Mouse (Mus musculus) stomach, postnatal 0 days (tissue): ENCODE results near the gene Cda.

Source experiments
- CTCF ChIP-seq: IDR thresholded peaks from 2 replicates; pipeline ENCODE4 v1.5.1; 2016; ENCODE audit warnings: antibody characterized with exemption, low read depth, mild to moderate bottlenecking, moderate library complexity
- EP300 ChIP-seq: optimal IDR thresholded peaks from 2 replicates; pipeline ENCODE3; 2016; ENCODE audit warnings: antibody characterized with exemption

GRCm38 (mm10) chr4:138415991-138416390 is 48.2 kb upstream of the Cda start:
- TF ChIP-seq CTCF (no peak), EP300 (no peak)
